Mouse (Mus musculus) adrenal gland, postnatal 10 days (tissue): ENCODE data around the gene Pprc1. TPM values are rescaled to one million over a fixed set of nuclear protein-coding genes. Genes with fewer than 3 reads are reported as not detected.

Source experiments
- DNase-seq: peaks from one replicate; pipeline ENCODE4 v3.0.0; 2021; ENCODE audit warnings: mixed read lengths
- total RNA-seq, 2 experiments: library from RNA; stranded (reverse); gene quantifications; 2 replicates each; pipeline ENCODE4 v1.2.3; 2021

The Pprc1 gene
- total RNA-seq, 2 experiments from 2014 or later: 23.5 to 36.5 TPM

GRCm38 (mm10) chr19:46056388-46056946 lies 11.8 kb downstream of the Pprc1 start:
- DNase-seq: peak; percentile 92

- DNase-seq: peak; percentile 89
Measured at GRCm38 (mm10) chr19:46056947-46057607, 12.4 kb downstream of the Pprc1 start.

GRCm38 (mm10) chr19:46058466-46058865 lies 13.8 kb downstream of the Pprc1 start:
- DNase-seq: no peak

- DNase-seq: no peak
Measured at GRCm38 (mm10) chr19:46060845-46061244, 16.2 kb downstream of the Pprc1 start.

- DNase-seq: no peak
Measured at GRCm38 (mm10) chr19:46068054-46068453, 23.4 kb downstream of the Pprc1 start.

GRCm38 (mm10) chr19:46073285-46073684 lies 28.6 kb downstream of the Pprc1 start:
- DNase-seq: no peak

GRCm38 (mm10) chr19:46074266-46074665 lies 29.6 kb downstream of the Pprc1 start:
- DNase-seq: no peak

GRCm38 (mm10) chr19:46075616-46076607 lies 31.2 kb downstream of the Pprc1 start, which contains the start of gene Nolc1:
Gene Nolc1 (plus strand): TSS chr19:46075863.
- DNase-seq: peak; percentile 99

- DNase-seq: no peak
Measured at GRCm38 (mm10) chr19:46078535-46078934, 33.8 kb downstream of the Pprc1 start.

GRCm38 (mm10) chr19:46085185-46085584 lies 40.5 kb downstream of the Pprc1 start:
- no peak for DNase-seq

GRCm38 (mm10) chr19:46086337-46086736 lies 41.7 kb downstream of the Pprc1 start:
- peak; percentile 75 for DNase-seq

- DNase-seq: peak; percentile 67
Measured at GRCm38 (mm10) chr19:46087871-46088270, 43.2 kb downstream of the Pprc1 start.

GRCm38 (mm10) chr19:46091641-46092040 lies 47.0 kb downstream of the Pprc1 start:
- DNase-seq: no peak

- DNase-seq: no peak
Measured at GRCm38 (mm10) chr19:46094144-46094543, 49.5 kb downstream of the Pprc1 start.

- no peak for DNase-seq
Measured at GRCm38 (mm10) chr19:46095291-46095690, 50.6 kb downstream of the Pprc1 start.

- DNase-seq: no peak
Measured at GRCm38 (mm10) chr19:46096396-46096795, 51.7 kb downstream of the Pprc1 start.

- DNase-seq: no peak
Measured at GRCm38 (mm10) chr19:46099561-46099960, 54.9 kb downstream of the Pprc1 start.

GRCm38 (mm10) chr19:46103437-46104186 lies 58.9 kb downstream of the Pprc1 start:
- peak; percentile 31 for DNase-seq

- no peak for DNase-seq
Measured at GRCm38 (mm10) chr19:46104187-46104557, 59.5 kb downstream of the Pprc1 start.

- no peak for DNase-seq
Measured at GRCm38 (mm10) chr19:46110214-46110613, 65.5 kb downstream of the Pprc1 start.

GRCm38 (mm10) chr19:46110781-46111180 lies 66.1 kb downstream of the Pprc1 start:
- no peak for DNase-seq

- DNase-seq: no peak
Measured at GRCm38 (mm10) chr19:46114617-46115016, 69.9 kb downstream of the Pprc1 start.
